Mouse (Mus musculus) CD4-positive helper T cell, adult 2 months (primary cell): ENCODE results near the gene Med11.
A peak's percentile ranks its signal among the peaks of the same experiment; 100 is the strongest.
"Not testable (repeated sequence)": the region's sequence is repeated elsewhere in the genome, so short reads cannot be mapped to it uniquely, and the experiment has no call there.

Experiments
- DNase-seq: peaks from one replicate; pipeline ENCODE4 v3.0.0-alpha.2; 2012; ENCODE audit warnings: low read depth, missing footprints, low spot score

The Med11 gene

DNA sequence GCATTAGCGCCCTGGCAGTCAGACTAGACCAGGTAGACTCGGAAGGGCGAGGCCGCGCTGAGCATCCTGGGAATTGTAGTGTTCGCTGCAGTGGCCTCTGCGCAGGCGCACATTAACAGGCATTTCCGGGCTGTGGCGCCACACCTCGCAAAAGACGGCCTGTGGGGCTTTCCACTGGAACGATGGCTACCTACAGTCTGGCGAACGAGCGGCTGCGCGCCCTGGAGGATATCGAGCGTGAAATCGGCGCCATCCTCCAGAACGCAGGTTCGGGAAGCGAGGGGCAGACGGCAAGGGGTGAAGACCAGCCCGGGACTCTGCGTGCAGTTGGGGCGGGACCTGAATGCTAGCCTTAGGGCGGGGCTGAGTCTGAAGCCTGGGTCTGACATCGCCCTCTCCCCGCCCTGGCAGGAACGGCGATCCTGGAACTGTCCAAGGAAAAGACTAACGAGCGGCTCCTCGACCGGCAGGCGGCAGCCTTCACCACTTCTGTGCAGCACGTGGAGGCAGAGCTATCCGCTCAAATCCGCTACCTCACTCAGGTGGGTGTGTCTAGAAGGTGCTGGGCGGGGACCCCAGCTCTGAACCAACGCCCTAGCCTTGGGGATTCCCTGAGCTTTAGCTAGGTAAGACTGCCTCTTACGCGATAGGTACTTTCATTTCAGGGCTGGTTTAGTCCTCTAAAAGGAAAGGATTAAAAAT, at the start of gene Med11:
Gene Med11, plus strand, starts transcription at position 123 of the 702 bp plus-strand sequence.
- peak; percentile 97 for DNase-seq

DNA sequence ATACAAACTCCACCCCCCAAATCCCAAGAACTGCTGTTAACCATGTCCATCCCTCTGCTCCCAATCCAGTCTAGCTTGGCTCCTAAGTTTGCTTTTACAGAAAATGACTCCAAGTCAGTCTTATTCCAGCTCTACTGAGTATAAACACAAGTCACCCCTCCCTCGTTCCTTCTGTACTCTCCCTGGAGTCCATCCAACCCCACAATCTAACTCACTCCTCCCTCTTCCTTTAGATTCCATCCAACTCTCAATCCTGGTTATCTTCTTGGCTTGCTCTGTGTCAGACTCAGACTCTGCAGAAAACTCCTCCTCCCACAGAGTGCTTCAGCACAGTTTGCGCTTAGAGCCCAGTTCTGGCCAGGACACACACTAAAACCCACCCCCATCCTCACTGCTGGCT, 48.1 kb upstream of the Med11 start:
- DNase-seq, result no peak

DNA sequence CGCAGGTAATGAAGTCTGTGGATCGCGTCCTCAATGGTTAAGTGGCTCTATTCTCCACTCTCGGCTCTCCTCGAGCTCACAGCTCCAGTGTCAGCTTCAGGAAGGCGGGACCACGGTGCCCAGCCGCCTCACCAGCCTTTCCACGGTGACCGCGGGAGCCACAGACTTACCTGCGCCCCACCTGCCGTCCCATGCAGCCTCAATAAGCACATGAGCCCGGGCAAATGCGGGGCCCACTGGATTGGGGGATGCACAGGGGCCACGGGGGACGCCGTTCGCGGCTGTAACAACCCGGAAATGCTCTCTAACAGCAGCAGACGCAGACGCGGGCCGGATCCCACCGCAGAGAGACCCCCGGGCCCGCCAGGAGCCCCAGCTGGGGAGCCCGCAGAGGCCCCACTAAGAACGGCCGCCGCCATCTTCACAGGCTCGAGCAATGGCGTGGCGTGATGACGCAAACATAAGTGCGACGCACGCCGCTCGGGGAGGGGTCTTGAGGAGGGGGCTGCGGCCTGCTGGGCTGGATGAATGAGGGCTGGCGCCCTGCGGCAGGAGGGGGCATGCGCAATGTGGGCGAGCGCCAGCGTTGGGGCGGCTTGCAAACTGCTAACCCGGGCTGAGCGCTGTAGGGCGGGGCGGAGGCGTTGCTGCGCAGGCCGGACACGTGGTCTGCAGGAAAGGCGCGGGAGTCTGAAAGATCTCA, 42.0 kb upstream of the Med11 start, which contains the start of gene Pelp1:
Gene Pelp1, minus strand, starts transcription at position 438 of the 703 bp plus-strand sequence.
- DNase-seq, result peak; percentile 91

GRCm38 (mm10) chr11:70410297-70410643, 41.4 kb upstream of the Med11 start:
- no peak for DNase-seq

GRCm38 (mm10) chr11:70412591-70412990, 39.1 kb upstream of the Med11 start:
- no peak for DNase-seq

DNA sequence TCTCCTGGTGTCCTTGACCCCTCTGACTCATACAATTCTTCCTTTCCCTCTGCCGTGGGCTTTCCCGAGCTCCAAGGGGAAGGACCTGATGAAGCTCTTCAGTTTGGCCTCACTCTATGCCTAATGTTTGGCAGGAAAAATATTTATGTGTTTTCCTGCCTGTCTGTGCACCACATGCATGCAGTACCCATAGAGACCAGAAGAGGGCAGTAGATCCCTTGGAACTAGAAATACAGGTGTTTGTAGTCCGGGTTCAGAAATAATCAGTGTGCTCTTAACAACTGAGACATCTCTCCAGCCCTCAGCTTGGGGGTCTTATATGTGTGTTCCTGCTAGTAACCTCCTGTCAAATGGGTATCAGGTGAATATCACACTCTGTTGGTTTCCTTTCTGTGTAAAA, 37.8 kb upstream of the Med11 start:
- DNase-seq, result peak; percentile 77

GRCm38 (mm10) chr11:70418199-70418598, 33.5 kb upstream of the Med11 start:
- no peak for DNase-seq

GRCm38 (mm10) chr11:70419486-70419885, 32.2 kb upstream of the Med11 start:
- DNase-seq, result no peak

- DNase-seq, result not testable (repeated sequence)
These were observed 25.1 kb upstream of the Med11 start for GRCm38 (mm10) chr11:70426598-70426997.

DNA sequence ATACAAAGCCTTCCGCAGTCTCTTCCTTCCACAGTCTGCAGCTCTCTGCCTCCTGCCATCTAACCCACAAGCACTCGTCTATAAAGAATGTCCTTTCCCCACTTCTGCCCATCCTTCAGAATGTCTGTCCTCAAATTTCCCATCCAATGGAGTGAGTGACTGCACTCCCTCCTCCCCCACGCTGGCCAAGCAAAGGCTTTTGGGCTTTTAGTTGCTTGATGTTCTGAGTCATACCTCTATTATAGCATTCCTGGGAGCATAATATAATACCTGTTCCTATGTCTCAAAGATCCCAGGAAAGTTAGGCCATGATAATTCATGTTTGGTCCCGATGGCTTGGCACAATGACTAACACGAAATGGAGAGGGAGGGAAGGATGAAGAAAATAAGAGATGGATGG, 20.1 kb upstream of the Med11 start:
- DNase-seq, result no peak

DNA sequence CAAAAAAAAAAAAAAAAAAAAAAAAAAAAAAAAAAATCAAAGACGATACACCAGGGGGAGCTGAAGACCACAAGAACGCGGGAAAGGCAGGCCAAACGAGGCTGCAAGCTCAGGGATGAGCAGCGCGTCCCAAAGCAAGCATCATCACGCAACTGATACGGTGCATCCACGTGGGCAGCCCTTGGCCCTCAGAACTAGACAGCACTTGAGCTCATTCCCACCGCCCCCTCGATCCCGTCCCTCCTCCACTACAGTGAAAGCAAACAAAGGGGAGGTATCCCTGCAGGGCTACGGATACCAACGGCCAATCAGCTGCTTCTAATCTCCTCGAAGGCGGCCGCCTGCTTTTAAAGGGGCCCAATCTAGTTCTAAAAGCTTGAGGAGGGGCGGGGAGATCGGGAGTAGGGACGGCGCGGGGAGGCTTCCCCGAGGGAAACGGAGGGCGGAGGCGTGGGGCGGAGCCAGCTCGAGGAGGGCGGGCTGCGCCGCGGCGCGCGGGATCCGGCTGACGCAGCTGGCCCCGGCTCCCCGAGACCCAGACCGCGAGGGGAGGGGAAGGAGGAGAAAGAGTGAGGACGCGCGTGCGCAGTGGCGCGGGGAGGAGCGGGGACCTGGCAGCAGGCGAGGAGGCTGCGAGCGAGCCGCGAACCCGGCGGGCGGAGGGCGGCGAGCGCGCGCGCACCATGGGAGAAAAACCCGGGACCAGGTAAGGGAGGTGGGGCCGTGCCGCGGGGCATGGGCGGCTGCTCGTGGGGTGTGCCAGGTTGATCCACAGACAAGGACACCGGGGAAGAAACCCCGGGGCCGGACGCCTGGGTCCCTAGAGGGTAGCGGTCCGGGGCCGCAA, 19.4 kb upstream of the Med11 start, which contains the start of gene Arrb2:
Gene Arrb2, plus strand, starts transcription at position 588 of the 847 bp plus-strand sequence.
- peak; percentile 98 for DNase-seq

GRCm38 (mm10) chr11:70432895-70433568, 18.7 kb upstream of the Med11 start:
- no peak for DNase-seq

GRCm38 (mm10) chr11:70433569-70433943, 18.2 kb upstream of the Med11 start:
- DNase-seq, result peak; percentile 57

- DNase-seq, result peak; percentile 52
These were observed 17.8 kb upstream of the Med11 start for GRCm38 (mm10) chr11:70433951-70434350.

- peak; percentile 73 for DNase-seq
These were observed 16.2 kb upstream of the Med11 start for GRCm38 (mm10) chr11:70435476-70435875.

DNA sequence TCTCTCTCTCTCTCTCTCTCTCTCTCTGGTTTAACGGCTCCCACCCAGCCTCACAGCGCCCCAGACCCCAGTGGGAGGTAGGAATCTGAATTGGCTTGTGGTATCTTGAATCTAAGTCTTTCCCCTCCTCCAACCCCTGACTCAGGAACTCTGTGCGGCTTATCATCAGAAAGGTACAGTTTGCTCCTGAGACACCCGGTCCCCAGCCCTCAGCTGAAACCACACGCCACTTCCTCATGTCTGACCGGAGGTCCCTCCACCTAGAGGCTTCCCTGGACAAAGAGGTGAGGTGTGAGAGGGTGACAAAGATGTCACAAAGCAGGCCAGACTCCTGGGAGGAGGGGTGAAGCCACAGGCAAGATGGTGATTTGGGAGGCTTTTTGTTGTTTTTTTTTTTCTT, 14.3 kb upstream of the Med11 start:
- peak; percentile 46 for DNase-seq

DNA sequence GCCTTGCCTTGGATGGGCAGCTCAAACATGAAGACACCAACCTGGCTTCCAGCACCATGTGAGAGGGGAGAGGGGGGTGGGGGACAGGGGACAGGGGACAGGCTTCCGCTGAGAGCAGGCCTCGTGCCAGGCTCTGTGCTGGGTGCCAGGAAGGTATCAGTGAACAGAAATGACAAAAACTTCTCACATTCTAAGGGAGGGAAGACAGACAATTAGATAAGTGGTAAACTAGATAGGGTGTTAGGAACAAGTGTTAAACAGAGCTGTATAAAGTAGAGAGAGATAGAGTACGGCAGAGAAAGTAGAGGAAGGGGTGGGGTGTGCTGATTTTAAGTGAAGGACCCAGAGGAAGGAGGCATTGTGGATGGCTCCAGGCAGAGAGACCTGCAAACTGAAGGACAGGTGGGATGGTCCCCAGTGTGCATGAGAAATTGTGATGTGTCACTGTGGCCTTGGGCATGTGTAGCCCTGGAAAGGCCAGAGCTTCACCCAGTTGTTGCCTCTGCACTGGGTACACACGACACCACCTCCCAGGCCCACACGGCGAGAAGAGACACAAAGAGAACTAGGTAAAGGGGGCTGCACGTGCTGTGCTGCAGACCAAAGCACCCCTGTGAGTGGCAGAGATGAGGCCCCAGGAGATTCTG, 12.9 kb upstream of the Med11 start:
- no peak for DNase-seq

GRCm38 (mm10) chr11:70440637-70441036, 11.1 kb upstream of the Med11 start:
- no peak for DNase-seq

DNA sequence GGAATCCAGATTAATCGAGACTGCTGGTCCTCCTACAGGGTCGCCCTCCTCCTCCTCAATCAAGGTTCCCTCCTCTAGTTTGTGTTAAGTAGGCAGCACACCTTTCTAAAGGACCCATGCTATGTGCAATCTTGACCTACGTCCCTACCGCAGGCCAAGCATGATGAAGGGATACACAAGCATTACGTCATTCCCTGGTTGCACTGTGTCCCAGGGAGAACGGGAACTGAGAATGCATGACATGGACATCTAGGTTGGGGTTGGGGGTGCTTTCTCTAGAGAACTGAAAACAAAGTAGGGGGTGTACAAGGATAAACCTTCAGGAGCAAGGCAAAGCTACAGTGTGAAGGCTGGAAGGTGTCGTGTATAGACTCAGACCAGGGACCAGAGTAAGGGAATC, 9.8 kb upstream of the Med11 start:
- no peak for DNase-seq

GRCm38 (mm10) chr11:70443964-70444363, 7.8 kb upstream of the Med11 start:
- no peak for DNase-seq

DNA sequence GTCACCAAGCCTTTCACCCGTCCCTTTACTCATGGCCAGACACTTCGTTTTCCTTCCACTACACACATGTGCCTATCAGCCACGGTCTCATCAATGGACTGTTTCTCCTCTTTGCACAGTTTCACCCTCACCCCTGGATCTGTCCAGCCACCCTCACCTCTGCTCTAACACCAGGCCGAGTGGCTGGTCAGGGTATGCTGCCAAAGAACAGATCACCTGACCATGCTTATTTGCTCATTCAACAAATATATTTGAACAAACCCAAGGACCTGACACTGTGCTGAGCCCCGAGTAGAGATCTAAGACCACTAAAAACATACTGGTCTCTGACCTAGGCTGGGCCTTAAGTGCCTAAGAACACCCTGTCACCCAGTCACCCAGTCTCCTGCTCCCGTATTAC, 7.1 kb upstream of the Med11 start:
- DNase-seq, result no peak
